In genomic region chr13:99764764-99765163, GRCm38 (mm10) we compare ENCODE assay signal across 20 mouse cellular contexts.
DNase-seq lines count a peak whose midpoint lies in the region; ATAC-seq and TF ChIP-seq lines count a peak whose summit lies in the region.
"Had no signal": no experiment of that assay in that cellular context is flagged by ENCODE, and none has a peak within 500 bp of the region (broad histone marks: within the 10 kb centered on the region; RNA-seq: fewer than 3 reads in every experiment).

No protein-coding gene starts in this region.

- 0 out of 2 replicates have a peak, but pooled peaks cover 3% of the 10 kb centered on the region for H3K27me3 ChIP-seq in hindbrain, embryonic 13.5 days
- no peaks in the 10 kb centered on the region for H3K27me3 ChIP-seq in hindbrain, embryonic 11.5 days (ENCODE audit: control insufficient read depth, insufficient read depth, low read length)
- no peaks in the 10 kb centered on the region for H3K27me3 ChIP-seq in lung, postnatal 0 days (replicated peaks; ENCODE audit: insufficient read depth, low read length)
- H3K27me3 ChIP-seq: forebrain, embryonic 13.5 days; heart, embryonic 15.5 days; hindbrain, embryonic 15.5 days had no signal

- no peak for DNase-seq in hindbrain, embryonic 11.5 days (ENCODE audit: low spot score)
- DNase-seq in lung, adult 18-20 months: peak; percentile 17 to 29
- DNase-seq in lung, postnatal 0 days (ENCODE audit: low spot score): no peak
- DNase-seq in 416B (ENCODE audit: low read depth): peak; percentile 48
- no peak for DNase-seq in thymus, postnatal 10 days (ENCODE audit: low spot score in 2 of 2)
- DNase-seq: adrenal gland, postnatal 14 days; cerebellum, adult 18-20 months; cerebellum, adult 9-11 months; gastrocnemius, adult 2 months; gastrocnemius, postnatal 36 days; heart, adult 18-20 months; heart, postnatal 14 days had no signal

- no peak for TF ChIP-seq CTCF in lung, postnatal 0 days (IDR thresholded peaks at IDR 0.05)

- WGBS in hindbrain, embryonic 13.5 days: 80% methylated on average over 3 of the region's 3 CpGs
- WGBS in hindbrain, embryonic 11.5 days: 84% methylated on average over 3 of the region's 3 CpGs
- WGBS in lung, postnatal 0 days: 79% methylated on average over 3 of the region's 3 CpGs

- no peaks in the 10 kb centered on the region for H3K9me3 ChIP-seq in hindbrain, embryonic 13.5 days
- H3K9me3 ChIP-seq in hindbrain, embryonic 11.5 days (ENCODE audit: control insufficient read depth, low read length): no peaks in the 10 kb centered on the region
- no peaks in the 10 kb centered on the region for H3K9me3 ChIP-seq in lung, postnatal 0 days (ENCODE audit: low read length)
- H3K9me3 ChIP-seq: embryonic facial prominence, embryonic 10.5 days; forebrain, embryonic 13.5 days; heart, embryonic 15.5 days; hindbrain, embryonic 15.5 days had no signal

- ATAC-seq in hindbrain, embryonic 13.5 days (ENCODE audit: low FRiP score): 0 out of 2 replicates have a peak, but pooled peaks have one; percentile 21
- no peak for ATAC-seq in hindbrain, embryonic 11.5 days (ENCODE audit: low FRiP score)
- ATAC-seq in lung, postnatal 0 days: no peak
- ATAC-seq in megakaryocyte progenitor cell, adult 5-6 weeks (replicated peaks; ENCODE audit: poor library complexity): peak; percentile 89
- ATAC-seq in activated CD4-positive, CD25-positive, alpha-beta regulatory T cell, adult 4 months: no peak

- H3K4me1 ChIP-seq in hindbrain, embryonic 13.5 days (replicated peaks): peaks cover 46% of the 10 kb centered on the region
- no peaks in the 10 kb centered on the region; the same call in 1 of the 2 replicates for H3K4me1 ChIP-seq in hindbrain, embryonic 11.5 days (replicated peaks; ENCODE audit: control insufficient read depth, insufficient read depth, low read length)
- no peaks in the 10 kb centered on the region for H3K4me1 ChIP-seq in lung, postnatal 0 days (ENCODE audit: insufficient read depth, low read depth, low read length)

- H3K36me3 ChIP-seq in hindbrain, embryonic 13.5 days: no peaks in the 10 kb centered on the region
- no peaks in the 10 kb centered on the region for H3K36me3 ChIP-seq in hindbrain, embryonic 11.5 days (ENCODE audit: control insufficient read depth, insufficient read depth, low read length)
- no peaks in the 10 kb centered on the region for H3K36me3 ChIP-seq in lung, postnatal 0 days (ENCODE audit: insufficient read depth, low read length)
- H3K36me3 ChIP-seq: embryonic facial prominence, embryonic 10.5 days; heart, embryonic 15.5 days; hindbrain, embryonic 15.5 days had no signal

- H3K9ac ChIP-seq in hindbrain, embryonic 13.5 days: no peak overlapping the region
- H3K9ac ChIP-seq in hindbrain, embryonic 11.5 days (ENCODE audit: low read depth, low read length): no peak overlapping the region
- no peak overlapping the region for H3K9ac ChIP-seq in lung, postnatal 0 days (replicated peaks; ENCODE audit: low read depth)
- H3K9ac ChIP-seq: forebrain, embryonic 13.5 days; heart, embryonic 15.5 days; hindbrain, embryonic 15.5 days had no signal

- no peak for TF ChIP-seq EP300 in lung, postnatal 0 days (IDR thresholded peaks at IDR 0.05)

- H3K4me3 ChIP-seq in hindbrain, embryonic 13.5 days: no peak overlapping the region
- no peak overlapping the region for H3K4me3 ChIP-seq in hindbrain, embryonic 11.5 days (ENCODE audit: low read depth, low read length)
- H3K4me3 ChIP-seq in lung, postnatal 0 days (ENCODE audit: low read depth, low read length): no peak overlapping the region
- H3K4me3 ChIP-seq: embryonic facial prominence, embryonic 10.5 days; forebrain, embryonic 13.5 days; gastrocnemius, adult 2 months; heart, embryonic 15.5 days; hindbrain, embryonic 15.5 days had no signal

- H3K4me2 ChIP-seq in hindbrain, embryonic 13.5 days: no peak overlapping the region
- no peak overlapping the region for H3K4me2 ChIP-seq in hindbrain, embryonic 11.5 days (replicated peaks; ENCODE audit: low read depth, low read length)
- no peak overlapping the region for H3K4me2 ChIP-seq in lung, postnatal 0 days (replicated peaks; ENCODE audit: low read depth, low read length)
- H3K4me2 ChIP-seq: forebrain, embryonic 13.5 days; heart, embryonic 11.5 days; heart, embryonic 15.5 days; hindbrain, embryonic 15.5 days had no signal

- peak overlapping the region; percentile 40; the same call in 1 of the 2 replicates for H3K27ac ChIP-seq in hindbrain, embryonic 13.5 days
- no peak overlapping the region for H3K27ac ChIP-seq in hindbrain, embryonic 11.5 days (ENCODE audit: low read depth, low read length)
- no peak overlapping the region for H3K27ac ChIP-seq in lung, postnatal 0 days (ENCODE audit: low read length)
- H3K27ac ChIP-seq: gastrocnemius, adult 2 months; heart, embryonic 15.5 days; hindbrain, embryonic 15.5 days had no signal

Comparison
In these comparisons a context has a peak if more than half of its experiments do, and no peak if none do; other contexts are left out.
1. ATAC-seq: peak in hindbrain, embryonic 13.5 days (single experiment) and megakaryocyte progenitor cell, adult 5-6 weeks (single experiment); none in hindbrain, embryonic 11.5 days (single experiment), lung, postnatal 0 days (single experiment) and activated CD4-positive, CD25-positive, alpha-beta regulatory T cell, adult 4 months (single experiment).
2. DNase-seq: peak in lung, adult 18-20 months (2 of 2) and 416B (single experiment); none in hindbrain, embryonic 11.5 days (single experiment), lung, postnatal 0 days (single experiment) and thymus, postnatal 10 days (0 of 2).